Mouse (Mus musculus) lung, embryonic 14.5 days (tissue): Measurements from ENCODE around the gene Kifap3. TPM values are rescaled to one million over a fixed set of nuclear protein-coding genes. Genes with fewer than 3 reads are reported as not detected.

Experiments used
- ATAC-seq: fragments of 200-750 bp; cut with Nextera tagmentation; 2 replicates; pipeline ENCODE4 v1.8.0; 2017; ENCODE audit warnings: mild to moderate bottlenecking, moderate TSS enrichment, moderate library complexity; ENCODE audit not compliant: insufficient read depth
- DNase-seq: peaks from one replicate; pipeline ENCODE4 v3.0.0-alpha.2; 2015
- H3K27ac ChIP-seq: fragments of 300-500 bp; sonication (generic); 2 replicates; pipeline ENCODE4 v1.5.1; 2014; ENCODE audit warnings: low read depth, mild to moderate bottlenecking, moderate library complexity
- H3K27me3 ChIP-seq: fragments of 300-500 bp; sonication (generic); 2 replicates; pipeline ENCODE4 v1.6.1; 2014; ENCODE audit warnings: low read length, control low read depth; ENCODE audit not compliant: insufficient read depth
- H3K36me3 ChIP-seq: fragments of 300-500 bp; sonication (generic); 2 replicates; pipeline ENCODE4 v1.6.1; 2014; ENCODE audit warnings: control low read depth; ENCODE audit not compliant: insufficient read depth
- H3K4me1 ChIP-seq: fragments of 300-500 bp; sonication (generic); 2 replicates; pipeline ENCODE4 v1.6.1; 2014; ENCODE audit warnings: antibody characterized with exemption, control low read depth; ENCODE audit not compliant: insufficient read depth
- H3K4me2 ChIP-seq: fragments of 300-500 bp; sonication (generic); 2 replicates; pipeline ENCODE4 v1.6.1; 2014; ENCODE audit warnings: mild to moderate bottlenecking
- H3K4me3 ChIP-seq: fragments of 300-500 bp; sonication (generic); 2 replicates; pipeline ENCODE4 v1.5.1; 2014; ENCODE audit warnings: low read depth, low read length
- H3K9ac ChIP-seq: fragments of 300-500 bp; sonication (generic); 2 replicates; pipeline ENCODE4 v1.6.1; 2014
- H3K9me3 ChIP-seq: fragments of 300-500 bp; sonication (generic); 2 replicates; pipeline ENCODE4 v1.6.1; 2016; ENCODE audit warnings: low read depth, low read length, control low read depth
- CTCF ChIP-seq: IDR thresholded peaks from 2 replicates; pipeline ENCODE4 v1.5.1; 2016; ENCODE audit warnings: antibody characterized with exemption, low read depth
- WGBS: fragments of 180-500 bp; shearing (Covaris S2); extraction: QIAGEN DNeasy Blood & Tissue Kit; methylation state at CpG from one replicate; pipeline ENCODE4 v1.1.7; 2014; 5-methylcytosine and 5-hydroxymethylcytosine counted together
- polyA plus RNA-seq: library from polyadenylated mRNA; unstranded; fragments of >200 nt; fragmentation: Nextera tagmentation; extraction: Ambion mirVana; gene quantifications from 2 replicates; pipeline ENCODE4 v1.2.1, GENCODE M21; 2014

Gene Kifap3
- polyA plus RNA-seq, 1 experiment from 2014 or later: 35.5 TPM

GRCm38 (mm10) chr1:163898291-163898764, 118.9 kb downstream of the Kifap3 start:
- no peaks in the 10 kb centered on the region for H3K4me1 ChIP-seq
- 30% methylated on average over 5 of the region's 5 CpGs for WGBS
- no peak overlapping the region for H3K4me2 ChIP-seq
- ATAC-seq (peak; percentile 78; the same call in 1 of the 2 replicates), DNase-seq (peak; percentile 72)
- no peak overlapping the region for H3K4me3 ChIP-seq
- no peak overlapping the region for H3K9ac ChIP-seq
- no peaks in the 10 kb centered on the region for H3K9me3 ChIP-seq
- H3K27ac ChIP-seq: no peak overlapping the region
- H3K27me3 ChIP-seq: no peaks in the 10 kb centered on the region
- no peaks in the 10 kb centered on the region for H3K36me3 ChIP-seq
- no peak for TF ChIP-seq CTCF

GRCm38 (mm10) chr1:163899575-163899974, 120.2 kb downstream of the Kifap3 start:
- 89% methylated on average over 2 of the region's 2 CpGs for WGBS
- H3K27me3 ChIP-seq: no peaks in the 10 kb centered on the region
- no peaks in the 10 kb centered on the region for H3K9me3 ChIP-seq
- no peak for ATAC-seq
- TF ChIP-seq CTCF: no peak
- H3K9ac ChIP-seq: no peak overlapping the region
- no peak overlapping the region for H3K27ac ChIP-seq
- H3K4me2 ChIP-seq: no peak overlapping the region
- no peak for DNase-seq
- no peaks in the 10 kb centered on the region for H3K4me1 ChIP-seq
- no peak overlapping the region for H3K4me3 ChIP-seq
- H3K36me3 ChIP-seq: no peaks in the 10 kb centered on the region

GRCm38 (mm10) chr1:163900168-163900567, 120.8 kb downstream of the Kifap3 start:
- WGBS: 78% methylated on average over 2 of the region's 2 CpGs
- no peak for DNase-seq
- Histone ChIP-seq H3K4me3 (no peak overlapping the region), H3K27ac (no peak overlapping the region), H3K4me2 (no peak overlapping the region), H3K36me3 (no peaks in the 10 kb centered on the region), H3K9ac (no peak overlapping the region), H3K27me3 (no peaks in the 10 kb centered on the region), H3K9me3 (no peaks in the 10 kb centered on the region), H3K4me1 (no peaks in the 10 kb centered on the region)
- no peak for TF ChIP-seq CTCF
- no peak for ATAC-seq

GRCm38 (mm10) chr1:163903411-163903810, 124.0 kb downstream of the Kifap3 start:
- H3K36me3 ChIP-seq: no peaks in the 10 kb centered on the region
- WGBS: 62% methylated on average over 3 of the region's 3 CpGs

DNA sequence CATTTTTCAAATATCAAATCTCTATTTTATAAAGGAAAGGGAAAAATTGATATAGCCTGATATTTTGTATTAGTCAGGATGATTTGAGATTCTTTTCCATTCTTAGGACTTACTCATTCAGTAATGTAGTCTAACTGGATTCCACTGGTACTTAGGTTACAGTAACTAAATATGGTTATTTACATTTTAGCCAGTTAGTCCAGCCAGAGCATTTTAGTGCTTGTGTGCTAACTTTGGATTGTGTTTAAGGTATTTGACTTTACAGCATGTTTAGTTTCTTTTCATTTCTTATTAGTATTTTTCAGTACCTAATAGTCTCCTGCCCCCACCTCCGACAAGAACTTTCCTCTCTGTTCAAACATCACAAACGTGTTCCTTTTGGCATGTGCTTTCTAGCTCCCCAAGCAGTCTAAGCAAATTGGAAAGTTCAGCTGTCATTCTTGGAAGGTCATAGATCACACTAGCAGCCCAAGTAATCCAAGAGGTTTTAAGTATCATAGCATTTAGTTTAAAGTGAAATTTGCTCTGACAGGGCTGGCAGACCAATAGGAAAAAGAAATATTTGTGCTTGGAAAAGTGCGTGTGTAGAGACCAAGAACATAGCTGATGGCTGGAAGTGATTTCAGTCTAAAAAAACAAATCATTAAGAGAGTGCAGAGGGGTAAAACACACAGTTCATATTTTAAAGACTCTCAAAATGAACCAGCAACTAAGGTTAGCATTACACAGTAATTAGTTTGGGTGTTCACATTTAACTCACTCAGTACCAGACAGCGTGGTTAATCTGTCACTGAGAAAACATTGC, 127.8 kb downstream of the Kifap3 start:
- no peaks in the 10 kb centered on the region for H3K9me3 ChIP-seq
- no peak overlapping the region for H3K4me3 ChIP-seq
- H3K36me3 ChIP-seq: no peaks in the 10 kb centered on the region
- no peaks in the 10 kb centered on the region for H3K27me3 ChIP-seq
- TF ChIP-seq CTCF: no peak
- no peak overlapping the region for H3K9ac ChIP-seq
- no peak overlapping the region for H3K4me2 ChIP-seq
- WGBS: 27% methylated on average over 4 of the region's 4 CpGs
- peak overlapping the region; percentile 72; the same call in 1 of the 2 replicates for H3K27ac ChIP-seq
- ATAC-seq: peak; percentile 55; the same call in 1 of the 2 replicates
- peaks cover 8% of the 10 kb centered on the region; the same call in 1 of the 2 replicates for H3K4me1 ChIP-seq
- peak; percentile 36 for DNase-seq

More at GRCm38 (mm10) chr1:163903411-163903810, 124.0 kb downstream of the Kifap3 start:
- ATAC-seq: no peak
- no peak overlapping the region for H3K27ac ChIP-seq
- peaks cover 8% of the 10 kb centered on the region; the same call in 1 of the 2 replicates for H3K4me1 ChIP-seq
- H3K27me3 ChIP-seq: no peaks in the 10 kb centered on the region
- H3K4me2 ChIP-seq: no peak overlapping the region
- no peak for DNase-seq
- H3K4me3 ChIP-seq: no peak overlapping the region
- TF ChIP-seq CTCF: no peak
- no peaks in the 10 kb centered on the region for H3K9me3 ChIP-seq
- no peak overlapping the region for H3K9ac ChIP-seq

- no peak overlapping the region for H3K9ac ChIP-seq
- WGBS: 31% methylated on average over 11 of the region's 11 CpGs
Observed at GRCm38 (mm10) chr1:163908389-163908788, 129.0 kb downstream of the Kifap3 start.

DNA sequence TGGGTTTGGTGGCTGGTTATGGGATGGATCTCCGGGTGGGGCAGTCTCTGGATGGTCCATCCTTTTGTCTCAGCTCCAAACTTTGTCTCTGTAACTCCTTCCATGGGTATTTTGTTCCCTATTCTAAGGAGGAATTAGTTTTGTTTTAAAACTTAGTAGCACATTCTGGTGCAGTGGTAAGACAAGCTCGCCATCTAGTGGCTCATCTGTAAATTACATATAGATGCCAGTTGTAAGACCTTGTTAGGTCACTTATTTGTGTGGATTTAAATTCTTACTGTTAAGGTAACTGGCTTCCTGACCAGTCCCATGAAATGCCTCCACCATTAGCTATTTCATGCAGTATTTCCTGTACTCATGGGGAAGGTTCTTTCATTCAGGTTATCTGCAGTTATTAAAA, 131.0 kb downstream of the Kifap3 start:
- DNase-seq: peak; percentile 91
- 0% methylated on average over 2 of the region's 2 CpGs for WGBS
- peak; percentile 51; the same call in 1 of the 2 replicates for ATAC-seq

More at GRCm38 (mm10) chr1:163908389-163908788, 129.0 kb downstream of the Kifap3 start:
- no peak overlapping the region for H3K27ac ChIP-seq
- H3K36me3 ChIP-seq: no peaks in the 10 kb centered on the region
- H3K4me2 ChIP-seq: no peak overlapping the region
- peaks cover 8% of the 10 kb centered on the region; the same call in 1 of the 2 replicates for H3K4me1 ChIP-seq
- H3K9me3 ChIP-seq: no peaks in the 10 kb centered on the region
- TF ChIP-seq CTCF: no peak
- H3K4me3 ChIP-seq: no peak overlapping the region
- H3K27me3 ChIP-seq: no peaks in the 10 kb centered on the region
- no peak; the same call in 1 of the 2 replicates for ATAC-seq
- no peak for DNase-seq

More for the DNA sequence above, 131.0 kb downstream of the Kifap3 start:
- Histone ChIP-seq H3K9ac (no peak overlapping the region), H3K36me3 (no peaks in the 10 kb centered on the region), H3K27me3 (no peaks in the 10 kb centered on the region), H3K4me1 (peaks cover 8% of the 10 kb centered on the region; the same call in 1 of the 2 replicates), H3K4me3 (no peak overlapping the region), H3K9me3 (no peaks in the 10 kb centered on the region), H3K27ac (no peak overlapping the region), H3K4me2 (no peak overlapping the region)
- TF ChIP-seq CTCF: peak; percentile 82
